Mouse (Mus musculus): Measurements from ENCODE around the gene Ptbp1. TPM values are rescaled to one million over a fixed set of nuclear protein-coding genes. Genes with fewer than 3 reads are reported as not detected.

The Ptbp1 gene
- total RNA-seq, 2 experiments from 2014 or later = 26.8 to 27.1 TPM

GRCm38 (mm10) chr10:79858416-79859074, 4.3 kb downstream of the Ptbp1 start:
- DNase-seq = peak; percentile 48

GRCm38 (mm10) chr10:79859116-79859515, 4.9 kb downstream of the Ptbp1 start:
- peak; percentile 42 for DNase-seq

DNA sequence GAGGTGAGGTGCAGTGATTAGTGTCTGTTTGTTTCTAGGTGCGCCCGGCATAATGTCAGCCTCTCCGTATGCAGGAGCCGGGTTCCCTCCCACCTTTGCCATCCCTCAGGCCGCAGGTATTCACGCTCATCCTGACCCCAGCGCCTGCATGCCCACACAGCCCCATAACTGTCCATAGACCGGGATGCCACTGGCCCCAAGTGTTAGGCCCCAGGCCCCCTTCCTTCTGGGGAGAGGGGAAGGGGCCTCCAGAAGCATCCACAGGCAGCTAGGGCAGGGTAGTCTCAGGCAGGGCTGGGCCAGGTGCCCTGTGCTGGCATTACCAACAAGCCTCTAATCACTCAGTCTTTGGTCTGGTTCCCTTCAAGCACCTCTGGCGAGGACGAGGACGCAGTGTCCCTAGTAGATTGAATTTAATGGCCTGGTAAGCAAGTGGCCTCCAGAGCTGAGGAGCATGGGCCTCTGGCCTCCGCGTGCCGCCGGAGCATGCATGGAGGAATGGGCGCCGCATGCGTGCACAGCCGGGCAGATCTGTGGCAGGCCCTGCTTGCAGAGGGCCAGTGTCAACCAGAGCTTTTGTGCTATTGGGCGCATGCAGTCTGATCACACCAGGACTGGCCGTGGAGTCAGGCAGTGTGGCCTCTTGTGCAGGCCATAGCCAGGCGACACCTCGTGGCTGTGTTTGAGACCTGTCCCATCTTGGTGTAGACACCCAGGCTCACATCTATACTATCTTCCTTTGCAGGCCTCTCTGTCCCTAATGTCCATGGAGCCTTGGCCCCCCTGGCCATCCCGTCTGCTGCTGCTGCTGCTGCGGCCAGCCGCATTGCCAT, 6.1 kb downstream of the Ptbp1 start:
- DNase-seq = no peak

- no peak for DNase-seq
Observed at GRCm38 (mm10) chr10:79861230-79862048, 7.2 kb downstream of the Ptbp1 start.

GRCm38 (mm10) chr10:79862049-79862788, 8.0 kb downstream of the Ptbp1 start:
- DNase-seq = no peak

DNA sequence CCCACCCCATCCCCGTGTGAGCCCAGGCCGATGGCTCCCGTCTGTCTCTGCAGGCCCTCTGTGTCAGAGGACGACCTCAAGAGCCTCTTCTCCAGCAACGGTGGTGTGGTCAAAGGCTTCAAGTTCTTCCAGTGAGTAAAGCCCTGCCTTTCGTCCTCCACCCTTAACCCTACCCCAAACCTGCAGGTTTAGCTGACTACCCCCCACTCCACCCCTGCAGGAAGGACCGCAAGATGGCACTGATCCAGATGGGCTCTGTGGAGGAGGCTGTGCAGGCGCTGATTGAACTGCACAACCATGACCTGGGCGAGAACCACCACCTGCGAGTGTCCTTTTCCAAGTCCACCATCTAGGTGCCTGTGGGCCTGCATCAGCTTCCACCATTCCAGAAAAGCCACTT, 8.7 kb downstream of the Ptbp1 start:
- DNase-seq = no peak

GRCm38 (mm10) chr10:79864351-79865188, 10.3 kb downstream of the Ptbp1 start:
- no peak for DNase-seq

DNA sequence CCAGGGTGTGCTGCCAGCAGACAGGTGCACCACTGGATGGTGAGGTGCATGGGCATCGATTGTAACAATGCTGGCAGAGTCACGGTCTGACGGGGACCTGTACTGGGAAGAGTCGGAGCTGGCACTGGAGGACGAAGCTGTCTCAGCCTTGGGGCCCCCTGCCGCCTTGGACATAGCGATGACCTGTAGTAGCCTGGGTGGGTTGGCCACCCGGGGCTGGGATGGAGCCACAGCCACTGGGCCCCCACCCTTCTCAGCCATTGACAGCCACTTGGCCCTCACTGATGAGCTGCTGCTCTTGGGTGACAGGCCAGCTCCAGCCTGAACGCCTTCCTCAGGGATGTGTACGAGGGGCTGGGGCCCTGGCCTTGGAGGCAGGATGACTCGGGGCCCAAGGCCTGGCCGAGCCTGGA, 11.0 kb downstream of the Ptbp1 start:
- DNase-seq = no peak

DNA sequence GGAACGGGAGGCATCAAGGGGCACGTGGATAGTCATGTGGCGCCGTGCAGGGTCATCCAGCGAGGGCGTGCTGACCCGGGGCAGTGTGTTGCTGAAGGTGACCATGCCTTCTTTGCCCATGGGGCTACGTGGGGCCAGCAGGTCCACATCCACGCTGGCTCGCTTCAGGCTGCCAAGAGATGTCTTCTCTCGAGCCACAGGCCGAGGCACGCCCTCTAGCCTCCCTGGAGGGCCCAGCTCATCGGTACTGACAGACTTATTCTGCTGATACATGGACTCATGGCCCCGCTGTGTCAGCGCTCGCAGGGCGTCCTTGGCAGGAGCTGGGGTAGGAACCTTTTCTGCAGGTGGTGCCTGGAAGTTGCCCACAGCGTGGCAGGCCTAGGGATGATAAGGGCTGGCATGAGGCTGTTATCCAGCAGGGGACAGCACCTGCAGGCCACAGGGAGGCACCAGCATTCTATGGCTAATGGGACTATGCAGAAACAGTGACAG, 11.6 kb downstream of the Ptbp1 start:
- DNase-seq = no peak

- no peak for DNase-seq
Observed at GRCm38 (mm10) chr10:79866601-79867000, 12.4 kb downstream of the Ptbp1 start.

DNA sequence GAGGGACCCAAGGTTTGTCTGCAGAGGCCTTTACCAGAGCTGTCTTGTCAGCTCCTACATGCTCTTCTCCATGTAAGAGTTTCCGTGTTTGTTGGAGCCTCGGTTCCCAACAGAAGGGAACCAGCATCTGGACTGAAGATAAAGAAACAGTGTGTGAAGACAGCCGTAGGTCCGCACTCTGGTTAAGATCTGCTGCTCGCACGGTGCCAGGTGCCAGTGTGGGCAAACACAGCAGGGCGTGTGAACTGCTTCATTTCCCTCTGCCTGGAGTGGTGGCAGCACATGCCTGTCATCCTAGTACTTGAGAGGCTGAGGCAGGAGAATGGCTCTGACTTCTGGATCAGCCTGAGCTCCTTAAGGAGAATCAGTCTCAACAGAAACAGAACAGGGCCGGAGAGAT, 17.6 kb downstream of the Ptbp1 start:
- no peak for DNase-seq

GRCm38 (mm10) chr10:79872862-79873261, 18.6 kb downstream of the Ptbp1 start:
- DNase-seq = no peak

- no peak for DNase-seq
Observed at GRCm38 (mm10) chr10:79873313-79873712, 19.1 kb downstream of the Ptbp1 start.

GRCm38 (mm10) chr10:79873715-79874289, 19.6 kb downstream of the Ptbp1 start:
- DNase-seq = no peak

GRCm38 (mm10) chr10:79874290-79874862, 20.1 kb downstream of the Ptbp1 start, which contains the start of the genes Prtn3 and Plppr3:
Gene Prtn3 (plus strand): TSS chr10:79874476.
Gene Plppr3 (minus strand): TSS chr10:79874634.
- DNase-seq = no peak

GRCm38 (mm10) chr10:79877174-79877573, 22.9 kb downstream of the Ptbp1 start:
- no peak for DNase-seq

GRCm38 (mm10) chr10:79877757-79878156, 23.5 kb downstream of the Ptbp1 start:
- peak; percentile 61 for DNase-seq

- DNase-seq = no peak
Observed at GRCm38 (mm10) chr10:79879527-79879926, 25.3 kb downstream of the Ptbp1 start.

GRCm38 (mm10) chr10:79880721-79881120, 26.5 kb downstream of the Ptbp1 start:
- no peak for DNase-seq

DNA sequence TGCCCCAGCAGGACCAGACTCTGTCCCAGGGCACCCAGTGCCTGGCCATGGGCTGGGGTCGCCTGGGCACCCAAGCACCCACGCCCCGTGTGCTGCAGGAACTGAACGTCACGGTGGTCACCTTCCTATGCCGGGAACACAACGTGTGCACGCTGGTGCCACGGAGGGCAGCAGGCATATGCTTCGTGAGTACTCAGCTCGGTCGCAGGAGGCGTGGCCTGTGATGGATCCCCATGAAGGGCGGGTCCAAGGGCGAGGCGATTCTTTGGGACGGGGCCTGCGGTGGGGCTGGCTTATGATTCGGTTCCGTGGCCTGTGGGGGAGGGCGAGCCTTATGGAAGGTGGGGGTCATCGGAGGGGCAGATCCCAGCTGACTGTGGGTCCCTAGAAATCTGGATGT, 27.8 kb downstream of the Ptbp1 start:
- no peak for DNase-seq
